Mouse (Mus musculus) liver, adult (tissue): ENCODE data around the gene Samd13.

Experiments used
- GATA4 ChIP-seq: IDR thresholded peaks from 2 replicates; pipeline ENCODE4 v1.6.1; 2014; ENCODE audit warnings: mild to moderate bottlenecking, low read length; ENCODE audit not compliant: insufficient replicate concordance

The Samd13 gene

GRCm38 (mm10) chr3:146684811-146685675, at the start of gene Samd13:
Gene Samd13, minus strand, starts transcription at chr3:146685592.
- no peak for TF ChIP-seq GATA4

DNA sequence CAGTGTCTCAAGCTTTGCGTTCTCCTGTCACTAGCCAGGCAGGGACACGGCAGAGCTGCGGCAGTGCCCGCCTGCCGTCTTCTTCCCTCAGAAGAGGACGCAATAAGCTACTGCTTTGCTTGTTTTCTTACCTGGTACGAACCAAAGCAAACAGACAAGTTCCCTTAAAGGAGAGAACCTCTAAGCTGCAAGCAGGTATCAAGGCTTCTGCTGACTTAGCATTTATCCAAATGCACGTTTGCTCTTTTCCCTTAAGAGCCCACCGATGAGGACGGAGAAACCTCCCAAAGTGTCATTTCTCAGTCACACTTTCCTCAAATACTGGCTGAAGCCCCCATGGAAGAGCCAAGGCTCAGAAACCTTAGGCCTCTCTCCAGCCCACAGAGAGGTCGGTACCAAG, 46.1 kb upstream of the Samd13 start:
- TF ChIP-seq GATA4, result no peak

- TF ChIP-seq GATA4, result no peak
Observed at GRCm38 (mm10) chr3:146723037-146723436, 37.6 kb upstream of the Samd13 start.

- TF ChIP-seq GATA4, result no peak
Observed at GRCm38 (mm10) chr3:146719696-146720095, 34.3 kb upstream of the Samd13 start.

DNA sequence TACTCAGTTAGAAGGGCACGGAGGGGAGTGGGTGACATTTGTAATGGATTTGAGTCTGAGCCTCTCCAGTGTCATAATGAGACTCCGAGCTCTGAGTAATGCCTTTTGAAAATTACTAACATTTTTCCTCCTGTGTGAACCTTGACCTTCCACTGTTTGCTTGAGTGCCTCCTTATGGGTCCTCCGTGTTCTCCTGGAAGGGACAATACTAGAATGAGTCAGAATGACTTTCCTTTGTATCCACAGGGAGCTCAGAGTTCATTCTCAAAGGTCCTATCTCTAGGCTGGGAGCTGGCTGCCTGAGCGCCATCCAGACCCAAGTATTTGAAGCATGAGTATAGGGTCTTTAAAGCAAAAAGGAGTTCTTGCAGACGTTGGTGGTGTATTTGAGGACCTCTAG, 32.9 kb upstream of the Samd13 start:
- TF ChIP-seq GATA4, result no peak

GRCm38 (mm10) chr3:146712305-146712704, 26.9 kb upstream of the Samd13 start:
- TF ChIP-seq GATA4, result no peak

DNA sequence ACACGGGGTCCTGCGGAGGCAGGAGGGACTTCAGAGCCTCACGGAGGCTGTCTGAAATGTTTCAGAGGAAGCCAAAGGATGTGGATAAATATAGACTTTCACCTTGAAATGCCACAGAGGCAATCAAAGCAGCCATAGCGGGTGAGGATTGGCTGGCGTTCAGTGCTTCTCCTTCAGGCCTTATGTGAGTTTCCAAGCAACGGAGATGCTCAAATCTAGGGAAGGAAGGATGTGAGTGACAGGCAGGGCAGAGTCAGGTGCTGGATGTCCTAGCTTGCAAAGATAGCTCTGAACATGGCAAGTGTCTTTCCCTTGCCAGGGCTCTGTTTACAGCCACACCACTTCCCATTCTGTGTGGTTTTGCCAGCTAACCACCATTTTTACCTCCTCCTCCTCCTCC, 26.2 kb upstream of the Samd13 start:
- TF ChIP-seq GATA4, result no peak

DNA sequence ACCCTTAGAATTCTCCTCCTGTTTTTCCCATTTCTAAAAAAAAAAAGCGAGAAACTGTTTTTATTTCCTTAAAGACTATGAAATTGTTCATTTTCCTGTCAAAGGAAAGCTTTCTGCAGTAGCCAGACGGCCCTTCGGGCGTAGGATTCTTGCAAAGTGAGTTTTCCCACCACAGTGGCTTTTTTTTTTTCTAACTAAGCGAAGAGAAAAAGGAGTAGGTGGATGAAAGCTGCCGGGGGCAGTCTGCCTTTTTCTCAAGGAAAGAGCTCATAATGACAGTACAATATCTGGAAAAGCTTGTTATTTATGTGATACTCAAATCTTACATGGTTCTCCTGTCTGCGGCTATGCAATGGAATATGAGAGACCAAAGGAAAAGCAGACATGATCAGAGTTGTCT, 25.7 kb upstream of the Samd13 start:
- TF ChIP-seq GATA4, result no peak

DNA sequence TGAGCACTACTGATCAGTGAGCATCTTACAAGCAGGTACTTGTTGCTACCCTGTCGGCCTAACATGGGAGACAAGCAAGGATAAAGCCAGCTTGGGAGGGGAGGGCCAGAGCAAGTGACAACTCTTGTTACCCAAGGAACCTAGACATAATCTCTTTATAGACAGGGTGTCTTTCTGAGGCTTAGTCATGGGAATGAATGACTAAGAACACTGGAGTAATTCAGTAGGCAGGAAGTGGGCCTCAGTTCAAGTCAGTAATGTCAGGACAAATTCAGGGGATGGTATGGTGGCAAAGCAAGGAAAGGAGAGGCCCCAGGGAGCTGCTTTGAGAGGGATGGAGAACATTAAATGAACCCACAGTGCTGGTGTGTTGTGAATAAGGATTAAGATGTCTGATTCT, 23.7 kb upstream of the Samd13 start:
- no peak for TF ChIP-seq GATA4

- no peak for TF ChIP-seq GATA4
Observed at GRCm38 (mm10) chr3:146708381-146708780, 23.0 kb upstream of the Samd13 start.

- TF ChIP-seq GATA4, result no peak
Observed at GRCm38 (mm10) chr3:146704099-146704498, 18.7 kb upstream of the Samd13 start.

- no peak for TF ChIP-seq GATA4
Observed at GRCm38 (mm10) chr3:146700051-146700450, 14.7 kb upstream of the Samd13 start.

- TF ChIP-seq GATA4, result no peak
Observed at GRCm38 (mm10) chr3:146698982-146699381, 13.6 kb upstream of the Samd13 start.

GRCm38 (mm10) chr3:146692547-146692946, 7.2 kb upstream of the Samd13 start:
- no peak for TF ChIP-seq GATA4

DNA sequence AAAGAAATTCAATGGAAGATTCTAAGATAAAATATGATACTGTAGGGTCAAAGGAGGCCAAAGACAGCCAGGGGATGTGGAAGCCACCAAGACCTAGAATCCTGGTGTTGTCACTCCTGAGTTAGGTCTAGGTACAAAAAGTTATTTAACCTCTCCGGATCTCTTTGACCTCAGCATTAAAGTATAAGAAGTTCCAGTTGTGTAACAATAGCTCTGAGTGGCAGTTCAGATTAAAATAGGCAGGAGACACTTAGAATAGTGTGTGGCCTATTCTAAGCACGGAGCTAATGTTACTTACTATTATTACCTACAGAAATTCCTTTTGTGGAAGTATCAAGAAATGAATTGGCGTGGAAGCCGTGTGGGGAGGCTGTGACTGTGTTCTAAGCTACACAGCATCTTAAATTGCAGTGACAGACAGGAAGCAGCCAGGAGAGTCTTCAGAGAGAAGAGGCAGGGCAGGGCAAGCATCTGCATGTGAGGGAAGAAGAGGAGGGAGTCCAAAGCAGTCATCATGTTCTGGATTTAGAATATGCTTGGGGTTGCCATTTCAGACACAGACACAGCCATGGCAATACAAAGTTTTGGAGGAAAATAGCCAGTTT, 1.8 kb upstream of the Samd13 start:
- no peak for TF ChIP-seq GATA4

- no peak for TF ChIP-seq GATA4
Observed at GRCm38 (mm10) chr3:146686428-146686827, 1.0 kb upstream of the Samd13 start.
